Mouse (Mus musculus): ENCODE data around the gene Fam19a2.

DNA sequence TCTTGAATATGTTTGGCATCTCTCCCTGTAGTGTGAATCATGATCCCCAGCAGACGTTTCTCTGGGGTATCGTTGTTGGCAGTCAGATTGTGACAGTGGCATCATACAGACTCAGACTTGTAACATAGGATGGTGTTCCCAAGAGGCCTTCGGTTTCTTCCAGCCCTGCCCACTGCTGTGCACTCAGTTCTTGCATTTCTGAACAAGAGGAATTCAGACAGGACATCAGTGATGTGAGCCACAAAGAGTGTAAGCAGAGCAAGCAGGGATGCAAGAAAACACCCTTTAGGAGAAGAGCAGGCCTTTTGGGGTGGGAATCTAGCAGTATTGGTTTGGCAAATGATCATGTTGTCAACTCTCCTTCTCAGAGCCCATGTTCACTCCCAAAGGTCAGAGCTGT lies 489.0 kb downstream of the Fam19a2 start:
- TF ChIP-seq MAX (IDR thresholded peaks at IDR 0.05; ENCODE audit: low read depth) (no peak), CEBPB (IDR thresholded peaks at IDR 0.05; ENCODE audit: insufficient read depth, poor library complexity, severe bottlenecking) (no peak), MYOG (IDR thresholded peaks at IDR 0.05; ENCODE audit: control insufficient read depth in 1 of 3, insufficient read depth in 1 of 3, insufficient read length in 2 of 3, low read depth in 2 of 3) (no peak), POLR2A (IDR thresholded peaks at IDR 0.05; ENCODE audit: insufficient read length, low read depth) (no peak), USF1 (IDR thresholded peaks at IDR 0.05; ENCODE audit: low read depth) (no peak), SRF (IDR thresholded peaks at IDR 0.05; ENCODE audit: control insufficient read depth, insufficient read length, low read depth) (no peak), POLR2AphosphoS2 (IDR thresholded peaks at IDR 0.05; ENCODE audit: insufficient read length, low read depth) (no peak), TCF12 (IDR thresholded peaks at IDR 0.05; ENCODE audit: insufficient read depth, poor library complexity, severe bottlenecking) (no peak), MYOD1 (IDR thresholded peaks at IDR 0.05; ENCODE audit: control insufficient read depth in 1 of 3, insufficient read length in 2 of 3, low read depth in 2 of 3) (no peak)

Measured in myocyte (in vitro differentiated cells).